Mouse (Mus musculus) E14TG2a.4 (cell line): ENCODE results near the gene 4933405L10Rik.

Source experiments
- H3K27me3 ChIP-seq: 2 replicates; pipeline ENCODE4 v1.6.1; 2014; ENCODE audit warnings: low read length, control low read depth; ENCODE audit not compliant: insufficient read depth
- H3K36me3 ChIP-seq: 2 replicates; pipeline ENCODE4 v1.6.1; 2014; ENCODE audit warnings: low read length, control low read depth; ENCODE audit not compliant: insufficient read depth
- H3K4me1 ChIP-seq: replicated peaks from 2 replicates; pipeline ENCODE4 v1.6.1; 2014; ENCODE audit warnings: low read depth, low read length, control low read depth
- H3K4me3 ChIP-seq: replicated peaks from 2 replicates; pipeline ENCODE4 v1.5.1; 2014; ENCODE audit warnings: mild to moderate bottlenecking, low read length
- H3K9me3 ChIP-seq: 2 replicates; pipeline ENCODE4 v1.6.1; 2014; ENCODE audit warnings: low read length, control low read depth
- CTCF ChIP-seq: conservative IDR thresholded peaks from 2 replicates; pipeline ENCODE4 v1.5.1; 2014; ENCODE audit warnings: low read length
- NANOG ChIP-seq: IDR thresholded peaks from 2 replicates; pipeline ENCODE4 v1.6.1; 2014; ENCODE audit warnings: borderline replicate concordance, low read length, mixed read lengths
- POU5F1 ChIP-seq: IDR thresholded peaks from 2 replicates; pipeline ENCODE4 v1.6.1; 2014; ENCODE audit warnings: low read length, borderline replicate concordance

Gene 4933405L10Rik

GRCm38 (mm10) chr8:105716302-105716945 is 9.0 kb downstream of the 4933405L10Rik start:
- H3K9me3 ChIP-seq, result no peaks in the 10 kb centered on the region
- H3K36me3 ChIP-seq, result no peaks in the 10 kb centered on the region
- H3K27me3 ChIP-seq, result no peaks in the 10 kb centered on the region
- TF ChIP-seq CTCF (peak; percentile 32; the same call in 1 of the 2 replicates), POU5F1 (no peak), NANOG (no peak)
- H3K4me1 ChIP-seq, result peaks cover 27% of the 10 kb centered on the region
- H3K4me3 ChIP-seq, result peak overlapping the region; percentile 73

GRCm38 (mm10) chr8:105719637-105720036 is 12.2 kb downstream of the 4933405L10Rik start:
- Histone ChIP-seq H3K4me1 (peaks cover 29% of the 10 kb centered on the region), H3K4me3 (no peak overlapping the region), H3K9me3 (no peaks in the 10 kb centered on the region), H3K36me3 (peaks cover 8% of the 10 kb centered on the region), H3K27me3 (no peaks in the 10 kb centered on the region)
- TF ChIP-seq CTCF (no peak), NANOG (no peak), POU5F1 (no peak)

- Histone ChIP-seq H3K9me3 (no peaks in the 10 kb centered on the region), H3K27me3 (no peaks in the 10 kb centered on the region), H3K4me1 (peaks cover 43% of the 10 kb centered on the region), H3K36me3 (peaks cover 18% of the 10 kb centered on the region), H3K4me3 (no peak overlapping the region)
- no peak for TF ChIP-seq CTCF
- TF ChIP-seq POU5F1, result no peak
- no peak for TF ChIP-seq NANOG
Measured at GRCm38 (mm10) chr8:105722861-105723260, 15.4 kb downstream of the 4933405L10Rik start.

GRCm38 (mm10) chr8:105725726-105726125 is 18.3 kb downstream of the 4933405L10Rik start:
- Histone ChIP-seq H3K9me3 (no peaks in the 10 kb centered on the region), H3K4me3 (no peak overlapping the region), H3K4me1 (peaks cover 42% of the 10 kb centered on the region), H3K27me3 (no peaks in the 10 kb centered on the region), H3K36me3 (peaks cover 22% of the 10 kb centered on the region)
- no peak for TF ChIP-seq CTCF
- no peak for TF ChIP-seq POU5F1
- no peak for TF ChIP-seq NANOG

- H3K27me3 ChIP-seq, result no peaks in the 10 kb centered on the region
- peak overlapping the region; percentile 57 for H3K4me3 ChIP-seq
- H3K36me3 ChIP-seq, result peaks cover 21% of the 10 kb centered on the region
- TF ChIP-seq POU5F1 (no peak), CTCF (no peak), NANOG (no peak)
- no peaks in the 10 kb centered on the region for H3K9me3 ChIP-seq
- peaks cover 42% of the 10 kb centered on the region for H3K4me1 ChIP-seq
Measured at GRCm38 (mm10) chr8:105727397-105728124, 20.1 kb downstream of the 4933405L10Rik start.

GRCm38 (mm10) chr8:105732186-105732585 is 24.7 kb downstream of the 4933405L10Rik start:
- TF ChIP-seq POU5F1 (no peak), CTCF (no peak), NANOG (no peak)
- H3K4me1 ChIP-seq, result peaks cover 12% of the 10 kb centered on the region
- H3K9me3 ChIP-seq, result no peaks in the 10 kb centered on the region
- no peaks in the 10 kb centered on the region for H3K27me3 ChIP-seq
- H3K36me3 ChIP-seq, result 0 out of 2 replicates have a peak, but pooled peaks cover 9% of the 10 kb centered on the region
- H3K4me3 ChIP-seq, result no peak overlapping the region

- no peak overlapping the region for H3K4me3 ChIP-seq
- TF ChIP-seq POU5F1, result no peak
- no peak for TF ChIP-seq CTCF
- no peak for TF ChIP-seq NANOG
Measured at GRCm38 (mm10) chr8:105739216-105739615, 31.8 kb downstream of the 4933405L10Rik start.

GRCm38 (mm10) chr8:105743301-105743700 is 35.8 kb downstream of the 4933405L10Rik start:
- H3K36me3 ChIP-seq, result no peaks in the 10 kb centered on the region
- H3K27me3 ChIP-seq, result no peaks in the 10 kb centered on the region
- TF ChIP-seq CTCF, result no peak
- no peak for TF ChIP-seq POU5F1
- TF ChIP-seq NANOG, result no peak

More at GRCm38 (mm10) chr8:105739216-105739615, 31.8 kb downstream of the 4933405L10Rik start:
- Histone ChIP-seq H3K9me3 (no peaks in the 10 kb centered on the region), H3K27me3 (no peaks in the 10 kb centered on the region), H3K4me1 (no peaks in the 10 kb centered on the region), H3K36me3 (no peaks in the 10 kb centered on the region)

More at GRCm38 (mm10) chr8:105743301-105743700, 35.8 kb downstream of the 4933405L10Rik start:
- Histone ChIP-seq H3K9me3 (no peaks in the 10 kb centered on the region), H3K4me1 (peaks cover 14% of the 10 kb centered on the region), H3K4me3 (no peak overlapping the region)
